Mouse (Mus musculus) heart, embryonic 11.5 days (tissue): ENCODE measurements around the gene Gnai2. TPM values are rescaled to one million over a fixed set of nuclear protein-coding genes. Genes with fewer than 3 reads are reported as not detected.
A peak's percentile ranks its signal among the peaks of the same experiment; 100 is the strongest.

Experiments used
- ATAC-seq: fragments of 200-750 bp; cut with Nextera tagmentation; replicated peaks from 2 replicates; pipeline ENCODE4 v1.8.0; 2017; ENCODE audit warnings: moderate library complexity; ENCODE audit not compliant: insufficient number of reproducible peaks, low FRiP score, low TSS enrichment
- H3K27ac ChIP-seq: fragments of 300-500 bp; sonication (generic); 2 replicates; pipeline ENCODE4 v1.5.1; 2014; ENCODE audit warnings: mild to moderate bottlenecking, low read depth, low read length
- H3K27me3 ChIP-seq: fragments of 300-500 bp; sonication (generic); 2 replicates; pipeline ENCODE4 v1.6.1; 2014; ENCODE audit warnings: mild to moderate bottlenecking, low read length, mixed read lengths; ENCODE audit not compliant: control insufficient read depth, insufficient read depth
- H3K36me3 ChIP-seq: fragments of 300-500 bp; sonication (generic); 2 replicates; pipeline ENCODE4 v1.6.1; 2014; ENCODE audit warnings: mild to moderate bottlenecking, low read length, moderate library complexity, mixed read lengths; ENCODE audit not compliant: control insufficient read depth, insufficient read depth
- H3K4me1 ChIP-seq: fragments of 300-500 bp; sonication (generic); 2 replicates; pipeline ENCODE4 v1.6.1; 2014; ENCODE audit warnings: low read length; ENCODE audit not compliant: control insufficient read depth, insufficient read depth
- H3K4me2 ChIP-seq: fragments of 300-500 bp; sonication (generic); 2 replicates; pipeline ENCODE4 v1.6.1; 2014; ENCODE audit warnings: mild to moderate bottlenecking, moderate library complexity
- H3K4me3 ChIP-seq: fragments of 300-500 bp; sonication (generic); 2 replicates; pipeline ENCODE4 v1.5.1; 2014; ENCODE audit warnings: low read depth, low read length
- H3K9ac ChIP-seq: fragments of 300-500 bp; sonication (generic); 2 replicates; pipeline ENCODE4 v1.6.1; 2014; ENCODE audit warnings: mild to moderate bottlenecking, low read depth, low read length, moderate library complexity
- H3K9me3 ChIP-seq: fragments of 300-500 bp; sonication (generic); replicated peaks from 2 replicates; pipeline ENCODE4 v1.6.1; 2016; ENCODE audit warnings: low read length; ENCODE audit not compliant: control insufficient read depth
- WGBS: fragments of 180-500 bp; shearing (Covaris S2); extraction: QIAGEN DNeasy Blood & Tissue Kit; methylation state at CpG from one replicate; pipeline ENCODE4 v1.1.7; 2014; ENCODE audit not compliant: insufficient replicate concordance; 5-methylcytosine and 5-hydroxymethylcytosine counted together
- polyA plus RNA-seq: library from polyadenylated mRNA; unstranded; fragments of >200 nt; fragmentation: Nextera tagmentation; extraction: Ambion mirVana; gene quantifications from 2 replicates; pipeline ENCODE4 v1.2.1, GENCODE M21; 2014

Gnai2 gene
- polyA plus RNA-seq, 1 experiment from 2014 or later, result 316 TPM

- Histone ChIP-seq H3K27me3 (peaks cover 15% of the 10 kb centered on the region; the same call in 1 of the 2 replicates), H3K36me3 (no peaks in the 10 kb centered on the region), H3K4me3 (no peak overlapping the region), H3K9ac (peak overlapping the region; percentile 23; the same call in 1 of the 2 replicates), H3K4me1 (peaks cover 65% of the 10 kb centered on the region), H3K4me2 (peak overlapping the region; percentile 52), H3K27ac (no peak overlapping the region), H3K9me3 (no peaks in the 10 kb centered on the region)
- 36% methylated on average over 9 of the region's 9 CpGs for WGBS
- ATAC-seq, result no peak
Observed at GRCm38 (mm10) chr9:107607653-107608245, 27.4 kb downstream of the Gnai2 start.

- 74% methylated on average over 2 of the region's 2 CpGs for WGBS
- Histone ChIP-seq H3K9me3 (no peaks in the 10 kb centered on the region), H3K36me3 (no peaks in the 10 kb centered on the region), H3K27ac (0 out of 2 replicates have a peak overlapping the region, but pooled peaks have one; percentile 6), H3K9ac (peak overlapping the region; percentile 56; the same call in 1 of the 2 replicates), H3K27me3 (peaks cover 15% of the 10 kb centered on the region; the same call in 1 of the 2 replicates), H3K4me3 (peak overlapping the region; percentile 10; the same call in 1 of the 2 replicates), H3K4me2 (peak overlapping the region; percentile 52), H3K4me1 (peaks cover 63% of the 10 kb centered on the region)
- ATAC-seq, result no peak
Observed at GRCm38 (mm10) chr9:107607036-107607435, 28.1 kb downstream of the Gnai2 start.

- Histone ChIP-seq H3K27ac (0 out of 2 replicates have a peak overlapping the region, but pooled peaks have one; percentile 6), H3K4me2 (peak overlapping the region; percentile 52), H3K4me3 (peak overlapping the region; percentile 10; the same call in 1 of the 2 replicates), H3K4me1 (peaks cover 59% of the 10 kb centered on the region), H3K9ac (peak overlapping the region; percentile 56; the same call in 1 of the 2 replicates), H3K27me3 (peaks cover 15% of the 10 kb centered on the region; the same call in 1 of the 2 replicates), H3K36me3 (no peaks in the 10 kb centered on the region), H3K9me3 (no peaks in the 10 kb centered on the region)
- no peak for ATAC-seq
- 11% methylated on average over 9 of the region's 9 CpGs for WGBS
Observed at GRCm38 (mm10) chr9:107606591-107606990, 28.6 kb downstream of the Gnai2 start.

- ATAC-seq, result no peak
- Histone ChIP-seq H3K9me3 (no peaks in the 10 kb centered on the region), H3K27me3 (peaks cover 25% of the 10 kb centered on the region; the same call in 1 of the 2 replicates), H3K9ac (peak overlapping the region; percentile 34; the same call in 1 of the 2 replicates), H3K36me3 (no peaks in the 10 kb centered on the region), H3K4me1 (peaks cover 51% of the 10 kb centered on the region), H3K27ac (no peak overlapping the region), H3K4me3 (peak overlapping the region; percentile 8; the same call in 1 of the 2 replicates), H3K4me2 (peak overlapping the region; percentile 47)
- WGBS, result 34% methylated on average over 23 of the region's 23 CpGs
Observed at GRCm38 (mm10) chr9:107605041-107605661, 30.0 kb downstream of the Gnai2 start.

- Histone ChIP-seq H3K9me3 (no peaks in the 10 kb centered on the region), H3K4me2 (no peak overlapping the region), H3K4me3 (no peak overlapping the region), H3K9ac (no peak overlapping the region), H3K4me1 (peaks cover 39% of the 10 kb centered on the region), H3K27ac (no peak overlapping the region), H3K36me3 (no peaks in the 10 kb centered on the region), H3K27me3 (peaks cover 38% of the 10 kb centered on the region)
- 77% methylated on average over 6 of the region's 6 CpGs for WGBS
- no peak for ATAC-seq
Observed at GRCm38 (mm10) chr9:107603251-107603650, 31.9 kb downstream of the Gnai2 start.

GRCm38 (mm10) chr9:107602068-107602648, 33.0 kb downstream of the Gnai2 start:
- Histone ChIP-seq H3K27ac (no peak overlapping the region), H3K27me3 (peaks cover 38% of the 10 kb centered on the region), H3K4me1 (peaks cover 35% of the 10 kb centered on the region), H3K4me3 (no peak overlapping the region), H3K9ac (peak overlapping the region; percentile 46; the same call in 1 of the 2 replicates), H3K36me3 (no peaks in the 10 kb centered on the region), H3K9me3 (no peaks in the 10 kb centered on the region), H3K4me2 (peak overlapping the region; percentile 31; the same call in 1 of the 2 replicates)
- 8% methylated on average over 10 of the region's 10 CpGs for WGBS
- no peak for ATAC-seq

- H3K36me3 ChIP-seq, result no peaks in the 10 kb centered on the region
- 84% methylated on average over 11 of the region's 11 CpGs for WGBS
- no peak overlapping the region for H3K9ac ChIP-seq
- no peak overlapping the region for H3K27ac ChIP-seq
- peaks cover 34% of the 10 kb centered on the region for H3K4me1 ChIP-seq
- no peaks in the 10 kb centered on the region for H3K9me3 ChIP-seq
- peaks cover 38% of the 10 kb centered on the region for H3K27me3 ChIP-seq
- no peak overlapping the region for H3K4me2 ChIP-seq
- no peak for ATAC-seq
- H3K4me3 ChIP-seq, result no peak overlapping the region
Observed at GRCm38 (mm10) chr9:107601275-107601674, 33.9 kb downstream of the Gnai2 start.

GRCm38 (mm10) chr9:107600745-107601144, 34.4 kb downstream of the Gnai2 start:
- no peak overlapping the region for H3K9ac ChIP-seq
- no peak for ATAC-seq
- H3K4me2 ChIP-seq, result no peak overlapping the region
- no peaks in the 10 kb centered on the region for H3K9me3 ChIP-seq
- no peaks in the 10 kb centered on the region for H3K36me3 ChIP-seq
- WGBS, result 73% methylated on average over 12 of the region's 12 CpGs
- no peak overlapping the region for H3K4me3 ChIP-seq
- H3K27me3 ChIP-seq, result peaks cover 36% of the 10 kb centered on the region
- H3K4me1 ChIP-seq, result peaks cover 39% of the 10 kb centered on the region
- no peak overlapping the region for H3K27ac ChIP-seq
